Mouse (Mus musculus) ES-Bruce4 (cell line): ENCODE measurements around the gene Xrcc1. TPM values are rescaled to one million over a fixed set of nuclear protein-coding genes. Genes with fewer than 3 reads are reported as not detected.
"Not testable (repeated sequence)": the region's sequence is repeated elsewhere in the genome, so short reads cannot be mapped to it uniquely, and the experiment has no call there.

Experiments used
- H3K27ac ChIP-seq: 2 replicates; pipeline ENCODE4 v1.5.1; 2012; ENCODE audit warnings: low read length, inconsistent platforms; ENCODE audit not compliant: insufficient read depth
- H3K27me3 ChIP-seq: 2 replicates; pipeline ENCODE4 v1.6.1; 2012; ENCODE audit warnings: mild to moderate bottlenecking, low read length, inconsistent platforms; ENCODE audit not compliant: control insufficient read depth, poor library complexity, insufficient read depth, severe bottlenecking
- H3K36me3 ChIP-seq: 2 replicates; pipeline ENCODE4 v1.6.1; 2012; ENCODE audit warnings: inconsistent platforms, mild to moderate bottlenecking, low read length, moderate library complexity; ENCODE audit not compliant: control insufficient read depth, poor library complexity, insufficient read depth, severe bottlenecking
- H3K4me1 ChIP-seq: one replicate; pipeline ENCODE4 v1.8.1; 2011; ENCODE audit warnings: low read length; ENCODE audit not compliant: control insufficient read depth, insufficient read depth
- H3K4me3 ChIP-seq: 2 replicates; pipeline ENCODE4 v1.5.1; 2011; ENCODE audit warnings: low read depth, mild to moderate bottlenecking, low read length
- H3K9ac ChIP-seq: 2 replicates; pipeline ENCODE4 v1.6.1; 2012; ENCODE audit warnings: low read depth, mild to moderate bottlenecking, inconsistent platforms; ENCODE audit not compliant: poor library complexity, severe bottlenecking
- H3K9me3 ChIP-seq: replicated peaks from 2 replicates; pipeline ENCODE4 v1.6.1; 2012; ENCODE audit warnings: mild to moderate bottlenecking, low read length, inconsistent platforms; ENCODE audit not compliant: control insufficient read depth, poor library complexity, insufficient read depth, severe bottlenecking
- CTCF ChIP-seq: IDR thresholded peaks from one replicate; pipeline ENCODE4 v1.8.1; 2011; ENCODE audit warnings: low read depth, low read length
- EP300 ChIP-seq: IDR thresholded peaks from 2 replicates; pipeline ENCODE4 v1.6.1; 2011; ENCODE audit warnings: low read depth, low read length; ENCODE audit not compliant: insufficient read depth
- POLR2A ChIP-seq: IDR thresholded peaks from one replicate; pipeline ENCODE4 v1.8.1; 2011; ENCODE audit warnings: low read length; ENCODE audit not compliant: insufficient read depth
- polyA plus RNA-seq: library from polyadenylated mRNA; stranded (reverse); fragments of >200 nt; gene quantifications from 2 replicates; pipeline ENCODE4 v1.2.4, GENCODE M21; 2011; ENCODE audit warnings: low read depth; ENCODE audit not compliant: missing spikeins, insufficient read depth, insufficient read length

The Xrcc1 gene
- polyA plus RNA-seq, 1 experiment, result 85.8 TPM

GRCm38 (mm10) chr7:24612308-24612910, 66.3 kb downstream of the Xrcc1 start:
- Histone ChIP-seq H3K27me3 (no peaks in the 10 kb centered on the region), H3K4me3 (peak overlapping the region; percentile 29), H3K9ac (no peak overlapping the region), H3K27ac (no peak overlapping the region), H3K4me1 (peaks cover 2% of the 10 kb centered on the region), H3K36me3 (no peaks in the 10 kb centered on the region), H3K9me3 (no peaks in the 10 kb centered on the region)
- peak; percentile 88 for TF ChIP-seq EP300
- no peak for TF ChIP-seq CTCF
- no peak for TF ChIP-seq POLR2A

GRCm38 (mm10) chr7:24614816-24615215, 68.7 kb downstream of the Xrcc1 start:
- peaks cover 2% of the 10 kb centered on the region for H3K4me1 ChIP-seq
- H3K9ac ChIP-seq, result no peak overlapping the region
- H3K27me3 ChIP-seq, result no peaks in the 10 kb centered on the region
- TF ChIP-seq CTCF (no peak), EP300 (no peak), POLR2A (no peak)
- no peaks in the 10 kb centered on the region for H3K9me3 ChIP-seq
- no peak overlapping the region for H3K4me3 ChIP-seq
- H3K27ac ChIP-seq, result no peak overlapping the region
- no peaks in the 10 kb centered on the region for H3K36me3 ChIP-seq

GRCm38 (mm10) chr7:24617763-24618162, 71.7 kb downstream of the Xrcc1 start:
- Histone ChIP-seq H3K9ac (no peak overlapping the region), H3K27ac (no peak overlapping the region), H3K27me3 (no peaks in the 10 kb centered on the region), H3K4me3 (no peak overlapping the region), H3K36me3 (no peaks in the 10 kb centered on the region), H3K4me1 (peaks cover 2% of the 10 kb centered on the region), H3K9me3 (no peaks in the 10 kb centered on the region)
- no peak for TF ChIP-seq EP300
- no peak for TF ChIP-seq CTCF
- no peak for TF ChIP-seq POLR2A

GRCm38 (mm10) chr7:24618374-24618773, 72.3 kb downstream of the Xrcc1 start:
- not testable (repeated sequence) for H3K4me1 ChIP-seq, H3K9me3 ChIP-seq, H3K27ac ChIP-seq, H3K27me3 ChIP-seq, H3K9ac ChIP-seq, H3K36me3 ChIP-seq, H3K4me3 ChIP-seq

- H3K4me1 ChIP-seq, result peaks cover 2% of the 10 kb centered on the region
- 0 out of 2 replicates have a peak overlapping the region, but pooled peaks have one; percentile 30 for H3K9ac ChIP-seq
- no peaks in the 10 kb centered on the region for H3K27me3 ChIP-seq
- H3K27ac ChIP-seq, result no peak overlapping the region
- no peaks in the 10 kb centered on the region for H3K9me3 ChIP-seq
- peak overlapping the region; percentile 49 for H3K4me3 ChIP-seq
- TF ChIP-seq EP300, result no peak
- peak; percentile 54 for TF ChIP-seq CTCF
- no peak for TF ChIP-seq POLR2A
- H3K36me3 ChIP-seq, result no peaks in the 10 kb centered on the region
Observed at GRCm38 (mm10) chr7:24619671-24620397, 73.7 kb downstream of the Xrcc1 start.

- no peaks in the 10 kb centered on the region for H3K36me3 ChIP-seq
- no peaks in the 10 kb centered on the region for H3K27me3 ChIP-seq
- H3K4me1 ChIP-seq, result peaks cover 9% of the 10 kb centered on the region
- no peak overlapping the region for H3K4me3 ChIP-seq
- TF ChIP-seq CTCF (peak; percentile 3), EP300 (no peak), POLR2A (no peak)
- no peak overlapping the region for H3K27ac ChIP-seq
- H3K9ac ChIP-seq, result no peak overlapping the region
- no peaks in the 10 kb centered on the region for H3K9me3 ChIP-seq
Observed at GRCm38 (mm10) chr7:24621193-24621592, 75.1 kb downstream of the Xrcc1 start.
